Mouse (Mus musculus): ENCODE results near the gene Riox2.

DNA sequence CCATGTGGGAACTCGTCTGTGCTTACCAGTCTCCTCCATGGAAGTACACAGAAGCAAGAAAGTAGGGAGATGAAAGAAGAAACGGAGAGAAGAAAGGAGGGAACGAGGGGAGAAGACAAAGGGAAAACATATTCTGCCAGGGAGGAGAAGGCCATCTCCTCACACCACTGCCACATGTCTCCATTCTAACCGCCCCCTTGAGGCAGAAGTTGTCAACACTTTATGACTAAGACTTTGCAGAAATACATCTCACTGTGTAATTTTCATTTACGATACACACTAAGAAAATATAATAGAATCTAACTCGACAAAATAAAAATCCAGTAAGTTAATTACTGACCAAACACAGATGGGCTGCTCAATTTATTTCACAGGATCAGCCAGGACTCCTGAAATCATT is 55.4 kb downstream of the Riox2 start:
- TF ChIP-seq ZC3H11A (IDR thresholded peaks at IDR 0.05; ENCODE audit: borderline replicate concordance, low read depth, low read length): no peak
- no peak for TF ChIP-seq CHD2 (IDR thresholded peaks at IDR 0.05; ENCODE audit: low read depth, low read length)
- TF ChIP-seq ZNF384 (IDR thresholded peaks at IDR 0.05; ENCODE audit: low read depth, low read length): no peak

Data from ES-E14 (cell line).